In the genomic region with DNA sequence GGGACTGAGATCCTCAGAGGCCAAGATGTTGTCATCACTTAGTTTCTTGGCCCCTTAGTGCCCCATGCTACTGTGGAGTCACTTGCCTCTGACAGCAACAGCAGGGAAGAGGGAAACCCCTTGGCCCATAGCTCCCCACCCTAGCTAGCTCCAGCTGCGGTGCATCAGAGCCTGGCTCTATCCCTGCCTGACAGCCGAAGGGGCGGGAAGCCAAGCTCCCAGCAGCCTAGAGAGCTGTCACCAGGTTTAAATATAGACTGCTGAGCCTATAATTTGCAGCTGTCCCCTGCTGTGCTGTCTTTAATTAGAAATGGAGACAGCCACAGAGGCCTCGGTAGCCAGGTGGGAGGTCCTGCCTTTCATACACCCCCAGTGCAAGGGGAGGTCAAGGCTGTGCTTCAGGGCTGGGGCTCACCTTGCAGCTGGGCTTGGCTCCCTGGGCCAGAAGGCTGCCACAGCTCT, we compare ENCODE assay signal across 8 mouse cellular contexts. TPM values are rescaled to one million over a fixed set of nuclear protein-coding genes. Genes with fewer than 3 reads are reported as not detected.
DNase-seq lines count a peak whose midpoint lies in the region; ATAC-seq and TF ChIP-seq lines count a peak whose summit lies in the region.

No protein-coding gene starts in this region.

- no peak overlapping the region for H3K4me2 ChIP-seq in intestine, embryonic 15.5 days (replicated peaks)
- no peak overlapping the region for H3K4me2 ChIP-seq in limb, embryonic 13.5 days (replicated peaks)

- no peak overlapping the region for H3K4me3 ChIP-seq in intestine, embryonic 15.5 days (replicated peaks)
- H3K4me3 ChIP-seq in limb, embryonic 13.5 days: no peak overlapping the region
- H3K4me3 ChIP-seq in olfactory bulb, adult 2 months (ENCODE audit: insufficient read depth, low read depth, low read length): no peak overlapping the region

- H3K36me3 ChIP-seq in intestine, embryonic 15.5 days: no peaks in the 10 kb centered on the region
- no peaks in the 10 kb centered on the region for H3K36me3 ChIP-seq in limb, embryonic 13.5 days

- ATAC-seq in intestine, embryonic 15.5 days: peak; percentile 91
- ATAC-seq in limb, embryonic 13.5 days (ENCODE audit: low FRiP score, low read depth): peak; percentile 89
- no peak for ATAC-seq in granulocyte monocyte progenitor cell, adult 5-6 weeks (replicated peaks; ENCODE audit: poor library complexity, severe bottlenecking)
- no peak for ATAC-seq in activated CD4-positive, CD25-positive, alpha-beta regulatory T cell, adult 4 months

- no peak for TF ChIP-seq POLR2A in olfactory bulb, adult 2 months (IDR thresholded peaks at IDR 0.05; ENCODE audit: insufficient read depth, low read depth, low read length)

- WGBS in intestine, embryonic 15.5 days: 8% methylated on average over 4 of the region's 4 CpGs
- under 1% methylated on average over 4 of the region's 4 CpGs for WGBS in limb, embryonic 13.5 days
- 4% methylated on average over 4 of the region's 4 CpGs for WGBS in olfactory bulb, adult 2 months

- 0 out of 2 replicates have a peak, but pooled peaks cover 2% of the 10 kb centered on the region for H3K27me3 ChIP-seq in intestine, embryonic 15.5 days (replicated peaks)
- H3K27me3 ChIP-seq in limb, embryonic 13.5 days: peaks cover 31% of the 10 kb centered on the region

- peaks cover 12% of the 10 kb centered on the region for H3K4me1 ChIP-seq in intestine, embryonic 15.5 days (replicated peaks)
- H3K4me1 ChIP-seq in limb, embryonic 13.5 days: peaks cover 24% of the 10 kb centered on the region
- H3K4me1 ChIP-seq in olfactory bulb, adult 2 months (ENCODE audit: control insufficient read depth, insufficient read depth, low read length): peaks cover 68% of the 10 kb centered on the region

- H3K9ac ChIP-seq in intestine, embryonic 15.5 days: no peak overlapping the region
- H3K9ac ChIP-seq in limb, embryonic 13.5 days: no peak overlapping the region

- H3K27ac ChIP-seq in intestine, embryonic 15.5 days: 0 out of 2 replicates have a peak overlapping the region, but pooled peaks have one; percentile 9
- no peak overlapping the region for H3K27ac ChIP-seq in limb, embryonic 13.5 days
- peak overlapping the region; percentile 97 for H3K27ac ChIP-seq in olfactory bulb, adult 2 months (ENCODE audit: insufficient read depth, low read depth, low read length)

- peak; percentile 27 for DNase-seq in cerebellum, adult 11 months
- DNase-seq in embryo, embryonic 9.5 days (ENCODE audit: extremely low spot score): peak; percentile 25
- peak; percentile 31 to 63 for DNase-seq in gastrocnemius, postnatal 4 days (ENCODE audit: low spot score in 2 of 2)

- no peak for TF ChIP-seq CTCF in olfactory bulb, adult 2 months (IDR thresholded peaks at IDR 0.05; ENCODE audit: insufficient read depth, low read depth, low read length)

- H3K9me3 ChIP-seq in intestine, embryonic 15.5 days: no peaks in the 10 kb centered on the region
- no peaks in the 10 kb centered on the region for H3K9me3 ChIP-seq in limb, embryonic 13.5 days

RNA-seq across cellular contexts. Expression of gene Sec13, which starts 54.7 kb away (rescaled TPM):
- total RNA-seq in gastrocnemius, postnatal 4 days (2021): 100 to 1,000 TPM; 100 to 119 TPM
- 254 and 276 TPM in 2 replicates for polyA plus RNA-seq in intestine, embryonic 15.5 days (2015; fragmentation: Nextera tagmentation; extraction: Ambion mirVana)
- polyA plus RNA-seq in limb, embryonic 13.5 days (2015; fragmentation: Nextera tagmentation; extraction: Ambion mirVana): 321 and 322 TPM in 2 replicates
- polyA plus RNA-seq in olfactory bulb, adult 2 months (2012; ENCODE audit: insufficient read depth, insufficient read length, low replicate concordance, missing spikeins): not detected in 2 replicates
- total RNA-seq in granulocyte monocyte progenitor cell, adult 5-6 weeks (2014; fragmentation: Nextera tagmentation): 141 and 145 TPM in 2 replicates
- 161 and 217 TPM in 2 replicates for total RNA-seq in granulocyte monocyte progenitor cell, adult 5-6 weeks (2017)
- 100 to 1,000 TPM; 139 to 168 TPM for polyA plus RNA-seq in activated CD4-positive, CD25-positive, alpha-beta regulatory T cell, adult 4 months (2017; shearing (Covaris generic))

Comparison
In these comparisons a context has a peak if more than half of its experiments do, and no peak if none do; other contexts are left out.
1. ATAC-seq: peak in intestine, embryonic 15.5 days (single experiment) and limb, embryonic 13.5 days (single experiment); none in granulocyte monocyte progenitor cell, adult 5-6 weeks (single experiment) and activated CD4-positive, CD25-positive, alpha-beta regulatory T cell, adult 4 months (single experiment).
2. RNA of gene Sec13, which starts 54.7 kb away (polyA plus RNA-seq): 321 to 322 TPM in limb, embryonic 13.5 days, 254 to 276 TPM in intestine, embryonic 15.5 days and 139 to 168 TPM in activated CD4-positive, CD25-positive, alpha-beta regulatory T cell, adult 4 months; not detected in olfactory bulb, adult 2 months; every median in the first group is over 100 times any median in the second.
3. Peak in every context shown above with its lines, with median percentiles within 50 percentile points of each other: DNase-seq.